Mouse (Mus musculus): ENCODE data around the gene Phb2. TPM values are rescaled to one million over a fixed set of nuclear protein-coding genes. Genes with fewer than 3 reads are reported as not detected.
A peak's percentile ranks its signal among the peaks of the same experiment; 100 is the strongest.
"Not testable (repeated sequence)": the region's sequence is repeated elsewhere in the genome, so short reads cannot be mapped to it uniquely, and the experiment has no call there.

The Phb2 gene
- polyA plus RNA-seq, 1 experiment from 2014 or later = 503 TPM

DNA sequence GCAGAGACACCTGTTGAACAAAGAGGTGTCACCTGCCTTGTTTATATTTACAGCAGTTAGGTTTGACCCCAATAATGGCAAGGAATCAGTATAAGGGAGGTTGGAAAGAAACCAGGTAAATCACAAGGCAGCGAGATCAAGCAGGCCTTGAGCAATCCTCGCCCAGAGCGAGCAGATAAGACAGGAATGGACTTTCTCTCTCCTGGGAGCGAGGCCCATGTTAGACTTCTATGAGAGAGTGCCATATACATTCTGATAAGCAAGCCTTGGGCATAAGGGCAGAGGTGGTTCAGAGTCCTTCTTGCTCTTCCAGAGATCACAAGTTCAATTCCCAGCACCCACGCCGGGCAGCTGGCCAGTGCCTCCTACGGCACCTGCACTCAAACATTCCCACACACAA is 33.4 kb upstream of the Phb2 start:
- peaks cover 14% of the 10 kb centered on the region for H3K4me1 ChIP-seq (replicated peaks)
- no peak overlapping the region for H3K9ac ChIP-seq
- no peaks in the 10 kb centered on the region for H3K9me3 ChIP-seq
- WGBS = 68% methylated on average over 7 of the region's 7 CpGs
- H3K4me3 ChIP-seq (replicated peaks) = no peak overlapping the region
- no peak overlapping the region for H3K4me2 ChIP-seq (replicated peaks)
- peak; percentile 86 for ATAC-seq
- peak overlapping the region; percentile 40; the same call in 1 of the 2 replicates for H3K27ac ChIP-seq
- H3K27me3 ChIP-seq (replicated peaks) = no peaks in the 10 kb centered on the region
- 0 out of 2 replicates have a peak, but pooled peaks cover 3% of the 10 kb centered on the region for H3K36me3 ChIP-seq

DNA sequence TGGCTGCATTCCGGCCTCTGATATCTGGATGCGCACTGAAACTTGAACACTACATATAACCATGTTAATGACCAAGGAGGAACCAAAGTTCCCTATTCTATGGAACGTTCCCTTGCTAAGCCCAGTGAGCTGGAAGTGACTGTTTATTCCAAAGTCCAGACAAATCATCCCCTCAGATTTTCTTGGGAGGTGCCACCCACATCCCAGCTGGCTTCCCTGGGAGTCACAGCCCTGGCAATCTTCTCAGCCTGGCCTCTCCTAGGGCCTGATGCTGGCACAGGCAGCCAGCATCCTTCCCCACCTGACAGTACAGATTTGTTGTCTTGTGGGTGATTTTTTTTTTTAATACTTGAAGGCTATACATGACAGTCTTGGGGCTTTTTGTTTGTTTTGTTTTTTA is 32.6 kb upstream of the Phb2 start:
- H3K4me2 ChIP-seq (replicated peaks) = no peak overlapping the region
- peaks cover 15% of the 10 kb centered on the region for H3K4me1 ChIP-seq (replicated peaks)
- H3K4me3 ChIP-seq (replicated peaks) = no peak overlapping the region
- ATAC-seq = no peak; the same call in 1 of the 2 replicates
- no peaks in the 10 kb centered on the region for H3K27me3 ChIP-seq (replicated peaks)
- H3K27ac ChIP-seq = 0 out of 2 replicates have a peak overlapping the region, but pooled peaks have one; percentile 1
- H3K36me3 ChIP-seq = no peaks in the 10 kb centered on the region
- H3K9me3 ChIP-seq = no peaks in the 10 kb centered on the region
- 80% methylated on average over 3 of the region's 3 CpGs for WGBS
- H3K9ac ChIP-seq = no peak overlapping the region

DNA sequence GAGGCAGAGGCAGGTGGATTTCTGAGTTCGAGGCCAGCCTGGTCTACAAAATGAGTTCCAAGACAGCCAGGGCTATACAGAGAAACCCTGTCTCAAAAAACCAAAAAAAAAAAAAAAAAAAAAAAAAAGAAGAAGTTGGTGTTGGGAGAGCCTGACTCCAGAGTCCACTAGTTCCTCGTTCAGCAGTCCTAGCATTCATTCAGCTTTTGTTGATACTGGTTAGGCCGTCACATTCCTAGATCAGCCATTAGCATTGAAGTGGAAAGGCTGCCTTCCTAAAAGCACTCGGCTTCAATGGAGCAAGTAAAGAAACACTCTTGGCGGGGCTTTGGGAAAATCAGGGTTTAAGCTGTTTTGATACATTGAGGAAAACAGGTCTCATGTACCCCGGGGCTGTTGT is 29.8 kb upstream of the Phb2 start:
- not testable (repeated sequence) for H3K36me3 ChIP-seq; ATAC-seq; H3K27me3 ChIP-seq (replicated peaks); H3K9ac ChIP-seq; H3K4me3 ChIP-seq (replicated peaks); H3K9me3 ChIP-seq; H3K4me2 ChIP-seq (replicated peaks)
- H3K4me1 ChIP-seq (replicated peaks) = peaks cover 19% of the 10 kb centered on the region
- H3K27ac ChIP-seq = 0 out of 2 replicates have a peak overlapping the region, but pooled peaks have one; percentile 64
- 70% methylated on average over 6 of the region's 6 CpGs for WGBS

DNA sequence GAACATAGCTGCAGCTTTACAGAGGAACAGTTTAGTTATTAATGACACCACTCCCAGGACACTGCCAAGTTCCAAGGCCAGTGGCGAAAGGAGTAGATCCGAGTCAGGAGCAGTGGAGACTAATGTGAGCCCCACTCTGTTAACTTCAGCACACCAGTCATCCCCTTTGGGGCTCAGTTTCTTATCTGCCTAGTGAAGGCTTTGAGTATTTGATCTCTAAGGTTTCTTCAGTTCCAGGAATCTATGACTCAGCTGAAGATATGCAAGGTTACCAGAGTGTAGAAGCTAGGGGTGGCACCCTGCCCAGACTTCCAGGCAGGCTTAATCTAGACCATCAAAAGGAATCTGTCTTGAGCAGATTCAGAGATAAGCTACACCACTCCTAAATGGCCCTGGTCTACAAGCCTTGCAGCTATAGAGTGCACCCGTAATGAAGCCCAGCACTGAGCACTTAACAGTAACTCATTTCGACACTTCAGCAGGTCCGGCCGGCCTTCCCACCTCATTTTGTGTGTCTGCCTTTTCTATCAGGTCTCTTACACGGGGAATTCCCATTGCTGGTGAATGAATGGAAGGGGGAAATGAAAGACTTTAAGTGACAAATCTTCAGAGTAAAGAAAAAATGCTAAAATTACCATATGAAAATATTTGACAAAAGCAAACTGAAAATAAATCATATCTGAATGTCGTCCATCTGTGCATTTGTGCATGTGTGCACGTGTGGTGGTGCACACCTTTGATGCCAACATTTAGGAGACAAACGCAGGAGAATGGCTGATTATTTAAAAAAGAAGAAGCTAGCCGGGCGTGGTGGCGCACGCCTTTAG is 28.3 kb upstream of the Phb2 start:
- H3K4me1 ChIP-seq (replicated peaks) = peaks cover 19% of the 10 kb centered on the region
- H3K27ac ChIP-seq = peak overlapping the region; percentile 64

DNA sequence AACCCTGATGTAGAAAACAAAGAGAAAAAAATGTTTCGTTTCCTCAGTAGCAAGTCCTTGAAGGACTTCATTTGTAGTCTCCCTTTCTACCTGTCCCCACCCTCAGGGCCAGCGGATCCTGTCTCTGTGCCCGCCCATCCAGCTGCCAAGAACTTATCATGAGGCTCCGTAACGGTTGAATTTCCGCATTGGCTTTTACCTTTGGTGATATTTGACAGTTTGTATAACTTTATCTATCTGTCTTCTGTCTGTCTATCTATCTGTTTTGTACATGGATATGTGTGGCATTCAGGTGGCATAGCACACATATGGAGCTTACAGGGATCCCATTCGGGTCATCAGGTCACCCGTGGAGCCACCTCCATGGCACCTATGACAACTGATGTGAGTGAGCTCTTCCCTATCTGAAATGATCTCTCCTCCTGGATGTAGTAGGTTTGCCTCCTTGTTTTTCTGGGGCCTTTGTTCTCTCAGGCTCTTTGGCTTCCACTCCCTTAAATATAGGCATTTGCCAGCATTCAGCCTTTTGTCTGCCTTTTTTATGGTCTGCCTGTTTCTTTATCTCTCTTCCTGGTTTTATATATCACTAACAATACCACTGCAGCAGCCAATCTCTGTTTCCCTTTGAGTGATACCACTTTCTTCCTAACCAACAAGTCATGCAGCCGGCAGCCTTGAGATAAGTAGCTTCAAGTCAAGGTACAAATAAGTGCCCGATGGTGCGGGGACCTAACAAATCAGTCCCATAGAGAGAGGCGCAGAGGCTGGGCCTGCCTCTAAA is 26.3 kb upstream of the Phb2 start:
- H3K27me3 ChIP-seq (replicated peaks) = no peaks in the 10 kb centered on the region
- ATAC-seq = peak; percentile 81

More for the DNA sequence above, 28.3 kb upstream of the Phb2 start:
- Histone ChIP-seq H3K9me3 (no peaks in the 10 kb centered on the region), H3K27me3 (replicated peaks) (no peaks in the 10 kb centered on the region), H3K4me2 (replicated peaks) (peak overlapping the region; percentile 28), H3K9ac (no peak overlapping the region), H3K36me3 (0 out of 2 replicates have a peak, but pooled peaks cover 3% of the 10 kb centered on the region), H3K4me3 (replicated peaks) (no peak overlapping the region)
- WGBS = 68% methylated on average over 14 of the region's 14 CpGs
- peak; percentile 72 for ATAC-seq

DNA sequence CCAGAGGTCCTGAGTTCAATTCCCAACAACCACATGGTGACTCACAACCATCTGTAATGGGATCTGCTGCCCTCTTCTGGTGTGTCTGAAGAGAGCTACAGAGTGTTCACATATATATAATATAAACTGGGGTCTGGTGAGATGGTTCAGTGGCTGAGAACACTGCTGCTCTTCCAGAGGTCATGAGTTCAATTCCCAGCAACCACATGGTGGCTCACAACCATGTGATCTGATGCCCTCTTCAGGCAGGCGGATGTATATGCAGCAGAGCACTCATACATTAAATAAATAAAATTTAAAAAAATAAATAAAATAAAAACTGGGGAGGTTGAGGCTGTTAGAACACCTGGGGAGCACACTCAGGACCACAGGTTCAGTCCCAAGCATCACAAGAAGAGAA is 25.5 kb upstream of the Phb2 start:
- ATAC-seq; H3K9ac ChIP-seq; H3K4me3 ChIP-seq (replicated peaks); H3K9me3 ChIP-seq; H3K27me3 ChIP-seq (replicated peaks); H3K36me3 ChIP-seq; H3K4me2 ChIP-seq (replicated peaks): not testable (repeated sequence)
- H3K27ac ChIP-seq = peak overlapping the region; percentile 83
- WGBS = 84% methylated on average over 1 of the region's 1 CpGs
- peaks cover 14% of the 10 kb centered on the region for H3K4me1 ChIP-seq (replicated peaks)

More for the DNA sequence above, 26.3 kb upstream of the Phb2 start:
- H3K4me3 ChIP-seq (replicated peaks) = no peak overlapping the region
- H3K9me3 ChIP-seq = no peaks in the 10 kb centered on the region
- 73% methylated on average over 12 of the region's 12 CpGs for WGBS
- H3K36me3 ChIP-seq = 0 out of 2 replicates have a peak, but pooled peaks cover 3% of the 10 kb centered on the region
- H3K9ac ChIP-seq = no peak overlapping the region
- peaks cover 14% of the 10 kb centered on the region for H3K4me1 ChIP-seq (replicated peaks)
- peak overlapping the region; percentile 83 for H3K27ac ChIP-seq
- H3K4me2 ChIP-seq (replicated peaks) = no peak overlapping the region

DNA sequence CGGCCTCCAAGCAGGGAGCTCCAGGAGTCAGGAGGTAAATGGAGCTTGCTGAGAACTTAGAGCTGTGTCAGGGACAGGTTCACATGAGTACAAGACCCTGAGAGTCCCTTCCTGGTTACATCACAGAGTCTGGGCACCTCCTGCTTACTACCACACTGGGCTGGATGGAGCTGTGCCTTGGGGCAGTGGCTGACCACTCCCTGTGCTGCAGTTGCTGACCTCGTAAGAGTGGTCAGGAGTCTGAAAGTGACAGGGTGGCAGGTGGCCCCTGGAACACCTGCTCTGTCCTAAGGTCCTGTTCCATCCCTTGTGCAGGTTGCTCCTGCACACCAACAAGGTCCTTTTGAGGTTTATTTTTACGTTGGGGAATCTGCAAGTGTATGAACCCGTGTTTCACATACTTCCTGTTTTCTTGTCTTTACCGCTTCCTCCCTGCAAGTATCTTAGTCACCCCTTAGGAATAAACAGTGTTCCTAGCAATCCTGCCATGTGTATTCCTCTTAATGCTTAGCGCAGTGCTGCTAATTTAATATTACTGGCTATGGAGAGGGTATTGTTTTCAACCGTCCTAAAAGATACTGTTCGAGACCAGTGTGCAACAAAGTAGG is 23.9 kb upstream of the Phb2 start:
- no peaks in the 10 kb centered on the region for H3K27me3 ChIP-seq (replicated peaks)
- WGBS = 78% methylated on average over 8 of the region's 8 CpGs
- no peak overlapping the region for H3K27ac ChIP-seq
- H3K4me1 ChIP-seq (replicated peaks) = peaks cover 12% of the 10 kb centered on the region
- no peaks in the 10 kb centered on the region for H3K9me3 ChIP-seq
- no peak overlapping the region for H3K4me2 ChIP-seq (replicated peaks)
- H3K36me3 ChIP-seq = 0 out of 2 replicates have a peak, but pooled peaks cover 3% of the 10 kb centered on the region
- H3K9ac ChIP-seq = no peak overlapping the region
- no peak for ATAC-seq
- H3K4me3 ChIP-seq (replicated peaks) = no peak overlapping the region

DNA sequence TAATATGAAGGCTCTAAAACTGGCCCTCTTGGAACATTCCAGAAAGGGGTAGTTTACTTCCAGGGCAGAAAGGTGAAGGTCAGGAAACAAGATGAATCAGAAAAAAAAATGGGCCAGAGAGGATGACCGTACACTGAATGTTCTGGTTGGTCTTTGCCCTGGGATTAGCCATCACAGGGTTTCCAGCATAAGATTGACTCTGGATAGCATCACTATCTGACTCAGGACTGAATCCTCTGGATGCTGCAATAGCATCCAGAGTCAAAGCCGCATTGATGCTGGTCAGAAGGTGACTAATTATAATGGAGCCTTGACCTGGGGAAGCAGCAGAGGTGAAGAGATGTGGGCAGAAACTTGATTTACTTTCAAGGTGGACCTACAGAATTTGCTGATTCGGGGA is 23.1 kb upstream of the Phb2 start:
- 85% methylated on average over 3 of the region's 3 CpGs for WGBS
- Histone ChIP-seq H3K4me3 (replicated peaks) (no peak overlapping the region), H3K4me2 (replicated peaks) (no peak overlapping the region), H3K27me3 (replicated peaks) (no peaks in the 10 kb centered on the region), H3K36me3 (0 out of 2 replicates have a peak, but pooled peaks cover 3% of the 10 kb centered on the region), H3K27ac (no peak overlapping the region), H3K9ac (no peak overlapping the region), H3K9me3 (no peaks in the 10 kb centered on the region), H3K4me1 (replicated peaks) (peaks cover 14% of the 10 kb centered on the region)
- no peak for ATAC-seq

DNA sequence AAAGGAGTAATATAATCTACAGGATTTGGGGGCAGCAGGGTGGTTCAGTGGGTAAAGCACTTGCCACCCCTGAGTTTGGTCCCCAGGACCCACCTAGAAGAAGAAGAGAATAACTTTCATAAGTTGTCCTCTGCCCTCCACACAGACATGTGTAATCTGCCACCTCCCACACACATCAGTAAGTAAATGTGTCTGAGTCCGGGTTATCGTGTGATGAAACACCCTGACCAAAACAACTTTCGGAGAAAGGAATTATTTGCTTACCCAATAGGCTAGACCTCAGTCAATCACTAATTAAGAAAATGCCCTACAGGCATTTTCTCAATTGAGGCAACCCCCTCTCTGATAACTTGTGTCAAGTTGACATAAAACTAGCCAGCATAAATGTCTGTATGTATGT is 21.6 kb upstream of the Phb2 start:
- Histone ChIP-seq H3K9me3 (no peaks in the 10 kb centered on the region), H3K4me3 (replicated peaks) (no peak overlapping the region), H3K27ac (no peak overlapping the region), H3K4me1 (replicated peaks) (peaks cover 21% of the 10 kb centered on the region), H3K27me3 (replicated peaks) (no peaks in the 10 kb centered on the region), H3K9ac (no peak overlapping the region), H3K36me3 (0 out of 2 replicates have a peak, but pooled peaks cover 3% of the 10 kb centered on the region), H3K4me2 (replicated peaks) (no peak overlapping the region)
- WGBS = 93% methylated on average over 3 of the region's 3 CpGs
- ATAC-seq = no peak

DNA sequence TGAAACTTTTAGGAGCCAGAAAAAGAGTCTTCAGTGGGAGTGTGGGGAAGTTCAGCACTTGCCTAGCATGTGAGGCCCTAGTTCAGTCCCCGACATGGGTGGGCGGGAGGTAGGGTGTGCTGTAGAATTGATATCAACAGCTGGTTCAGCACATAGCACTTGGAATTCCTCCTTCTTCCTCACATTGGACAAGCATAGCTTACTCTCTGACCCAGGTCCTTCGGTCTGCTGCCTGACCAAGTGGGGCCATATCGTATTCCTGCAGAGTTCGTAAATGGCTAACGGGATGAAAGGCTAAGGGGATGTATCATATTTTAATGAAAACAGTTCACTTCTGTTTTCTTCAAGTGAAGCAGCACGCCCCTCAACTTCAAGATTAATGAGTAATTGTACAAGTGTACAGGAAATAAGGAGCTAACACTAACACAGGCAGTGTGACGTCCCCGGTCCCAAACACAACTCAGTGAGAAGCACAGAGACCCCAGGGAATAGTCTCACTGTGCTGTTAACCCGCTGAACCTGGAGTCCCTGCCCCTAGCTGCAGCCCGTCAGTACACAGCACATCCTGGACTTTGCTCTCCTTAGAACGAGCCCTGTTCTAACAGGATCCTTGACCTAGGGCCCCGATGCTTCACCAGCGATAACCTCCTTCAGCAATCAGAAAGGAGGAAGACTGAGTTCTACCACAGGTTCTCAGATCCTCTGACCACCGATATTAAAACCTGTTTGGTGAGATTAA is 18.7 kb upstream of the Phb2 start:
- Histone ChIP-seq H3K36me3 (no peaks in the 10 kb centered on the region), H3K4me1 (replicated peaks) (peaks cover 17% of the 10 kb centered on the region), H3K4me3 (replicated peaks) (no peak overlapping the region), H3K9ac (no peak overlapping the region), H3K27ac (peak overlapping the region; percentile 76), H3K4me2 (replicated peaks) (no peak overlapping the region), H3K27me3 (replicated peaks) (no peaks in the 10 kb centered on the region), H3K9me3 (no peaks in the 10 kb centered on the region)
- WGBS = 51% methylated on average over 15 of the region's 15 CpGs
- peak; percentile 74 for ATAC-seq

DNA sequence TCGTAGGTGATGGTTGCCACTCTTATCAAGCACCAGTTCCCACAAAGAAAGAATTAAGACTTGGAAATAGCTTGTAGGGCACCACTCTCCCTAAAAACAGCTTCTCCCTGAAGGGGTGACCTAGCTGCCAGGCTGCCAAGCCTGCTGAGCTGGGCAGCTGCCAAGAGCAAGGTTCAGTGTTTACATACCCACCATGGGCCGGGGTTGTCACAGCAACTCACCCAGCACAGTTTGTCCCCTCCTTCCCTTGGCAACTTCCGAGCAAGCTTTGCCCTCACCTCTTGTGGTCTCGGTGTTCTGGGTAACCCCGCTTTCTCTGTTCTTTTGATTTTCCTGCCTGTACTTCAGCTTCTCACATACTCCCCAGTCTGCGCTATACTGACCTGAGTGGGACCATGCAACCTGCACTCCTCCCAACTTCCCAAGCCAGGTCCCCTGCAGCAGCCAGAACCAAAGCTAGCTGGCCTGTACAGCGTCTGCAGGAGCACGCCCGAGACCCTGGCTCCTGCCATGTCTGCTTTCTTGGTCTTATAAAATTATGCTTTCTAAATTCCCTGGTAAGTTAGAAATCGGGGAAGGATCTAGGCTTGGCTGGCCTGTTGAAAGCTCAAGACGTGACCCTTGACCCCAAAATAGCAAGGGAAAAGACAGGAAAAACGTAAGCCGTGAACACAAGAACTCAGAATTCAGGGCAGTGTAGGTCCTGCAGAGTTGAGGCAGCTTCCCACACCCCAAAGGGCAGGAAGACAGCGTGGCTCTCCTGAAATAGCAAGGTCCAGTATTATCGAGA is 17.8 kb upstream of the Phb2 start:
- H3K9ac ChIP-seq = 0 out of 2 replicates have a peak overlapping the region, but pooled peaks have one; percentile 13
- H3K36me3 ChIP-seq = peaks cover 5% of the 10 kb centered on the region
- peak overlapping the region; percentile 76 for H3K27ac ChIP-seq
- no peak overlapping the region; the same call in 1 of the 2 replicates for H3K4me2 ChIP-seq (replicated peaks)
- peak; percentile 63 for ATAC-seq
- H3K27me3 ChIP-seq (replicated peaks) = no peaks in the 10 kb centered on the region
- H3K9me3 ChIP-seq = no peaks in the 10 kb centered on the region
- WGBS = 71% methylated on average over 15 of the region's 15 CpGs
- H3K4me3 ChIP-seq (replicated peaks) = no peak overlapping the region
- H3K4me1 ChIP-seq (replicated peaks) = peaks cover 17% of the 10 kb centered on the region

Data from intestine, embryonic 15.5 days (tissue).